Mouse (Mus musculus) neural tube, embryonic 14.5 days (tissue): ENCODE data around the gene Anxa5. TPM values are rescaled to one million over a fixed set of nuclear protein-coding genes. Genes with fewer than 3 reads are reported as not detected.

Experiments used
- ATAC-seq: fragments of 200-750 bp; cut with Nextera tagmentation; 2 replicates; pipeline ENCODE4 v1.8.0; 2017; ENCODE audit warnings: low read depth, mild to moderate bottlenecking, moderate TSS enrichment, moderate library complexity
- H3K27ac ChIP-seq: fragments of 300-500 bp; sonication (generic); 2 replicates; pipeline ENCODE4 v1.5.1; 2014; ENCODE audit warnings: low read depth, mild to moderate bottlenecking, control low read depth, low read length, moderate library complexity, mixed read lengths
- H3K27me3 ChIP-seq: fragments of 300-500 bp; sonication (generic); 2 replicates; pipeline ENCODE4 v1.6.1; 2014; ENCODE audit warnings: low read length; ENCODE audit not compliant: control insufficient read depth, insufficient read depth
- H3K36me3 ChIP-seq: fragments of 300-500 bp; sonication (generic); 2 replicates; pipeline ENCODE4 v1.6.1; 2014; ENCODE audit warnings: low read length, mixed read lengths; ENCODE audit not compliant: control insufficient read depth, insufficient read depth
- H3K4me1 ChIP-seq: fragments of 300-500 bp; sonication (generic); 2 replicates; pipeline ENCODE4 v1.6.1; 2014; ENCODE audit warnings: low read length; ENCODE audit not compliant: control insufficient read depth, insufficient read depth
- H3K4me2 ChIP-seq: fragments of 300-500 bp; sonication (generic); 2 replicates; pipeline ENCODE4 v1.6.1; 2014; ENCODE audit warnings: mild to moderate bottlenecking, low read depth, low read length, control low read depth
- H3K4me3 ChIP-seq: fragments of 300-500 bp; sonication (generic); 2 replicates; pipeline ENCODE4 v1.5.1; 2014; ENCODE audit warnings: low read depth, low read length, control low read depth, mixed read lengths
- H3K9ac ChIP-seq: fragments of 300-500 bp; sonication (generic); replicated peaks from 2 replicates; pipeline ENCODE4 v1.6.1; 2014; ENCODE audit warnings: low read depth, mild to moderate bottlenecking, control low read depth, low read length, mixed read lengths
- H3K9me3 ChIP-seq: fragments of 300-500 bp; sonication (generic); 2 replicates; pipeline ENCODE4 v1.6.1; 2016; ENCODE audit warnings: low read length; ENCODE audit not compliant: control insufficient read depth
- WGBS: fragments of 180-500 bp; shearing (Covaris S2); extraction: QIAGEN DNeasy Blood & Tissue Kit; methylation state at CpG from one replicate; pipeline ENCODE4 v1.1.7; 2014; 5-methylcytosine and 5-hydroxymethylcytosine counted together
- polyA plus RNA-seq: library from polyadenylated mRNA; unstranded; fragments of >200 nt; fragmentation: Nextera tagmentation; extraction: Ambion mirVana; gene quantifications from 2 replicates; pipeline ENCODE4 v1.2.1, GENCODE M21; 2014

Gene Anxa5
- 27.8 and 131 TPM in 2 replicates for polyA plus RNA-seq

- 1% methylated on average over 30 of the region's 32 CpGs for WGBS
- H3K27me3 ChIP-seq: no peaks in the 10 kb centered on the region
- H3K27ac ChIP-seq: peak within 1 kb of the TSS; percentile 22; the same call in 1 of the 2 replicates
- no peaks in the 10 kb centered on the region for H3K4me1 ChIP-seq
- H3K9me3 ChIP-seq: no peaks in the 10 kb centered on the region
- H3K36me3 ChIP-seq: no peaks in the 10 kb centered on the region
- ATAC-seq: peak; percentile 95
- peak within 1 kb of the TSS; percentile 67 for H3K9ac ChIP-seq
- peak within 1 kb of the TSS; percentile 55 for H3K4me3 ChIP-seq
- peak within 1 kb of the TSS; percentile 99 for H3K4me2 ChIP-seq
Observed at GRCm38 (mm10) chr3:36475532-36476087, at the start of gene Anxa5, which contains the start of gene 1810062G17Rik. Anxa5 (minus strand) TSS chr3:36475894. 1810062G17Rik (plus strand) TSS chr3:36475937.

GRCm38 (mm10) chr3:36524466-36524865 lies 48.8 kb upstream of the Anxa5 start:
- Histone ChIP-seq H3K4me1 (no peaks in the 10 kb centered on the region), H3K9ac (no peak overlapping the region), H3K9me3 (no peaks in the 10 kb centered on the region), H3K27ac (no peak overlapping the region), H3K4me2 (no peak overlapping the region), H3K4me3 (no peak overlapping the region), H3K27me3 (peaks cover 13% of the 10 kb centered on the region), H3K36me3 (no peaks in the 10 kb centered on the region)
- no peak for ATAC-seq
- WGBS: 83% methylated on average over 3 of the region's 3 CpGs

- H3K4me2 ChIP-seq: no peak overlapping the region; the same call in 1 of the 2 replicates
- 3% methylated on average over 4 of the region's 4 CpGs for WGBS
- no peak for ATAC-seq
Observed at GRCm38 (mm10) chr3:36522137-36522536, 46.4 kb upstream of the Anxa5 start.

GRCm38 (mm10) chr3:36521073-36522060 lies 45.7 kb upstream of the Anxa5 start, which contains the start of gene Gm11549:
Gm11549 (minus strand) TSS chr3:36521813.
- Histone ChIP-seq H3K4me3 (peak within 1 kb of the TSS; percentile 46), H3K9me3 (no peaks in the 10 kb centered on the region), H3K27ac (no peak within 1 kb of the TSS), H3K27me3 (peaks cover 13% of the 10 kb centered on the region), H3K9ac (peak within 1 kb of the TSS; percentile 46), H3K4me1 (no peaks in the 10 kb centered on the region), H3K4me2 (peak within 1 kb of the TSS; percentile 92), H3K36me3 (no peaks in the 10 kb centered on the region)
- WGBS: under 1% methylated on average over 51 of the region's 51 CpGs
- peak; percentile 81 for ATAC-seq

More at GRCm38 (mm10) chr3:36522137-36522536, 46.4 kb upstream of the Anxa5 start:
- Histone ChIP-seq H3K27me3 (peaks cover 13% of the 10 kb centered on the region), H3K27ac (no peak overlapping the region), H3K9ac (no peak overlapping the region), H3K36me3 (no peaks in the 10 kb centered on the region), H3K9me3 (no peaks in the 10 kb centered on the region), H3K4me3 (no peak overlapping the region), H3K4me1 (no peaks in the 10 kb centered on the region)

GRCm38 (mm10) chr3:36516196-36516595 lies 40.5 kb upstream of the Anxa5 start:
- Histone ChIP-seq H3K9me3 (no peaks in the 10 kb centered on the region), H3K27me3 (peaks cover 8% of the 10 kb centered on the region), H3K4me1 (no peaks in the 10 kb centered on the region), H3K27ac (no peak overlapping the region), H3K4me3 (no peak overlapping the region), H3K9ac (no peak overlapping the region), H3K36me3 (no peaks in the 10 kb centered on the region), H3K4me2 (no peak overlapping the region)
- WGBS: 85% methylated on average over 9 of the region's 9 CpGs
- no peak for ATAC-seq

GRCm38 (mm10) chr3:36511491-36511890 lies 35.8 kb upstream of the Anxa5 start:
- H3K36me3 ChIP-seq: no peaks in the 10 kb centered on the region
- no peak overlapping the region for H3K4me2 ChIP-seq
- H3K27me3 ChIP-seq: no peaks in the 10 kb centered on the region
- no peak overlapping the region for H3K4me3 ChIP-seq
- H3K4me1 ChIP-seq: no peaks in the 10 kb centered on the region
- 90% methylated on average over 6 of the region's 6 CpGs for whole genome bisulfite sequencing
- H3K9me3 ChIP-seq: no peaks in the 10 kb centered on the region
- no peak overlapping the region for H3K9ac ChIP-seq
- no peak for ATAC-seq
- H3K27ac ChIP-seq: no peak overlapping the region

- Histone ChIP-seq H3K27me3 (no peaks in the 10 kb centered on the region), H3K4me1 (no peaks in the 10 kb centered on the region), H3K9ac (no peak overlapping the region), H3K4me3 (no peak overlapping the region), H3K9me3 (no peaks in the 10 kb centered on the region), H3K4me2 (no peak overlapping the region), H3K27ac (no peak overlapping the region), H3K36me3 (no peaks in the 10 kb centered on the region)
- WGBS: 63% methylated on average over 10 of the region's 10 CpGs
- ATAC-seq: no peak
Observed at GRCm38 (mm10) chr3:36505809-36506735, 30.4 kb upstream of the Anxa5 start.

GRCm38 (mm10) chr3:36505306-36505705 lies 29.6 kb upstream of the Anxa5 start:
- Histone ChIP-seq H3K4me1 (no peaks in the 10 kb centered on the region), H3K27me3 (no peaks in the 10 kb centered on the region), H3K4me2 (no peak overlapping the region), H3K9me3 (no peaks in the 10 kb centered on the region), H3K9ac (no peak overlapping the region), H3K27ac (no peak overlapping the region), H3K4me3 (no peak overlapping the region), H3K36me3 (no peaks in the 10 kb centered on the region)
- ATAC-seq: no peak
- whole genome bisulfite sequencing: 84% methylated on average over 8 of the region's 8 CpGs
